Mouse (Mus musculus): Measurements from ENCODE around the gene Syap1. TPM values are rescaled to one million over a fixed set of nuclear protein-coding genes. Genes with fewer than 3 reads are reported as not detected.
"Not testable (repeated sequence)": the region's sequence is repeated elsewhere in the genome, so short reads cannot be mapped to it uniquely, and the experiment has no call there.

Syap1 gene
- polyA plus RNA-seq, 1 experiment from 2014 or later, result 31.3 TPM

- not testable (repeated sequence) for H3K9ac ChIP-seq (ENCODE audit: low read depth, low read length); H3K36me3 ChIP-seq (ENCODE audit: control insufficient read depth, insufficient read depth, low read length); H3K27ac ChIP-seq (ENCODE audit: low read length); H3K9me3 ChIP-seq (ENCODE audit: control insufficient read depth, low read length); H3K4me1 ChIP-seq (ENCODE audit: control insufficient read depth, insufficient read depth, low read length); H3K4me3 ChIP-seq (ENCODE audit: low read length); H3K4me2 ChIP-seq (ENCODE audit: low read depth, low read length); H3K27me3 ChIP-seq (replicated peaks; ENCODE audit: control insufficient read depth, insufficient read depth, low read length)
- ATAC-seq, result peak; percentile 61
- 72% methylated on average over 9 of the region's 25 CpGs for WGBS
Measured at GRCm38 (mm10) chrX:162888575-162889223, 452 bp upstream of the Syap1 start.

DNA sequence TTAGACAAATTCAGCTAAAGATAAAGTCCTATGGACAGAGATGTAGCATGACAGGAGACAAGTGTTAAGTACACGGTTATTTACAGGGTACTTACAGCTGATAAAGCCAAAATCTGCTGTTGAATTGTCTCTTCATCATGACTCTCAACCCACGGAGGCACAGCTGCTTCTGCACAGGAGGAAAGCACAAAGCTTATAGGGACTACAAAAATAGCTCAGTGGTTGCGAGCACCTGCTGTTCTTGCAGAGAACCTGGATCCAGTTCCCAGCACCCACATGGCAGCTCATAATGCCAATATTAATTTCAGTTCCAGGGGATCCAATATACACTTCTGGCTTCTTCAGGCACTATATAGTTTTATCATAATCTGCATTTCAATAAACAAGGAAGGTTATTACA is 10.0 kb downstream of the Syap1 start:
- Histone ChIP-seq H3K27me3 (replicated peaks; ENCODE audit: control insufficient read depth, insufficient read depth, low read length) (no peaks in the 10 kb centered on the region), H3K4me2 (ENCODE audit: low read depth, low read length) (no peak overlapping the region), H3K4me1 (ENCODE audit: control insufficient read depth, insufficient read depth, low read length) (no peaks in the 10 kb centered on the region), H3K9ac (ENCODE audit: low read depth, low read length) (no peak overlapping the region), H3K4me3 (ENCODE audit: low read length) (no peak overlapping the region), H3K36me3 (ENCODE audit: control insufficient read depth, insufficient read depth, low read length) (no peaks in the 10 kb centered on the region), H3K27ac (ENCODE audit: low read length) (no peak overlapping the region), H3K9me3 (ENCODE audit: control insufficient read depth, low read length) (no peaks in the 10 kb centered on the region)
- WGBS, result 90% methylated on average over 3 of the region's 3 CpGs
- no peak for ATAC-seq

- no peak for ATAC-seq
- Histone ChIP-seq H3K27ac (ENCODE audit: low read length) (no peak overlapping the region), H3K4me1 (ENCODE audit: control insufficient read depth, insufficient read depth, low read length) (no peaks in the 10 kb centered on the region), H3K36me3 (ENCODE audit: control insufficient read depth, insufficient read depth, low read length) (no peaks in the 10 kb centered on the region), H3K9ac (ENCODE audit: low read depth, low read length) (no peak overlapping the region), H3K4me3 (ENCODE audit: low read length) (no peak overlapping the region), H3K27me3 (replicated peaks; ENCODE audit: control insufficient read depth, insufficient read depth, low read length) (no peaks in the 10 kb centered on the region), H3K4me2 (ENCODE audit: low read depth, low read length) (no peak overlapping the region), H3K9me3 (ENCODE audit: control insufficient read depth, low read length) (no peaks in the 10 kb centered on the region)
- 91% methylated on average over 2 of the region's 2 CpGs for WGBS
Measured at GRCm38 (mm10) chrX:162873761-162874160, 14.5 kb downstream of the Syap1 start.

DNA sequence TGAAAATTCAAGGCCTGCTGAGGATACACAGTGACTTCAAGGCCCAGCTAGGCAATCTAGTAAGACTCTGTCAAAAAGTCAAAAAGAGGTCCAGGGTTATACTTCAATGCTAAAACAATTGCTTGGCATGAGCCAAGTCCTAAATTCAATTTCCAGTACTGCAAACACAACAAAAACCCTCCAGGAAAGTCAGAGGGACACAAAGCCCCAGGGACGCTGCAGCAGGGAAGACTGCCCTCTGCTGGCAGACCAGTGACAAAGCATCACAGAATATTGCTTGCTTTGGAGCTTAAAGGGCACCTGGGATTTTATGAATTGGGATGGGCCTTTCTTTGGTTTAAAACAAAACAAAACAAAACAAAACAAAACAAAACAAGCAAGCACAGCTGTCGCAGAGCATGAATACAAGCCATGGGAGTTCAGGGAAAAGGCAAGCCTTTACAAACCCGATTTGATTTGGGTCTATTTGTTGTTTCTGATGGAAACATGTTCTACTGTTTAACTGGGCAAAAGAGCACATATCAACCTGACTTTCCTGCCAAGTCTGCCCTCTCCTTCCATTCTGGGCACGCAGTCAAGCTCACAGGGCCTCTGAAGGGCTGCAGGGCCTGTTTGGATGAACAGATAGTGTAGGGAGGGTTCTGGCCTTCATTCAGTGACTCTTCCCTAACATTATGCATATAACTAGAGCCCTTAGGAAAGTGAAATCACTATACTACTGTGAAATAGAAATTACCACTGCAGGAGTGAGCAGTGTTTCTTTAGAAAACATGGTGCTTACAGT is 16.3 kb downstream of the Syap1 start:
- 47% methylated on average over 4 of the region's 4 CpGs for WGBS
- Histone ChIP-seq H3K4me2 (ENCODE audit: low read depth, low read length) (no peak overlapping the region), H3K36me3 (ENCODE audit: control insufficient read depth, insufficient read depth, low read length) (no peaks in the 10 kb centered on the region), H3K27ac (ENCODE audit: low read length) (no peak overlapping the region), H3K4me1 (ENCODE audit: control insufficient read depth, insufficient read depth, low read length) (no peaks in the 10 kb centered on the region), H3K27me3 (replicated peaks; ENCODE audit: control insufficient read depth, insufficient read depth, low read length) (no peaks in the 10 kb centered on the region), H3K9me3 (ENCODE audit: control insufficient read depth, low read length) (no peaks in the 10 kb centered on the region), H3K9ac (ENCODE audit: low read depth, low read length) (no peak overlapping the region), H3K4me3 (ENCODE audit: low read length) (no peak overlapping the region)
- ATAC-seq, result no peak

DNA sequence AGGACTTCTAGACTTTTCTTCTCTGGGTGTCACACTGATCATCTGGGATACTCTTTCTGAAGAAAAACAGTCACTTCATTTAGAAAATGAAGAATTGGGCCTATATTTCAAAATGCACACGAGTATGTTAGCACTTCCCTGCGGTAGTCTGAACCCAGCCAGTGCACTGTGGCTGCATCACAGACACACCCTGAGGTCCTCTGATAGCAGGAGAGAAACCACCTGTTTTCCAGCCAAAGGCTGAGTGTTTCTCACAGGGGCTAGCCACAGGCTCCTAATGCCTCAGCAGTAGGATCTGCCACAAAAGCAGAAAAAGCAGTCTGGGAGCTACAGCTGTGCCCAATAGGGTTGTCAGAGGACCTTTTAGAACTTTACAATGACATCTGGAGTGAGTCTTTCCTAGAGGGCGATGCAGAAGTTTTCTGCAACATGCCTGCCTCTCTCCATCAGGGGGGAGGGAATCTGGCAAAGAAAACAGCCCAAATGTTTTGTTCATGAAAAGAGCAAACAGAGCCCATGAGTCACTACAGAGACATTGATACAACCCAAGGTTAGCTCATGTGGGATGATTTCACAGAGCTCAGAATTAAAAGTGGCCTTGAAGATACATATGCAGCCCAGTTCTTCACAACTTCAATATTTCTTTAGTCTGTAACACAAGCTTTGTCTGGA is 19.8 kb downstream of the Syap1 start:
- H3K27me3 ChIP-seq (replicated peaks; ENCODE audit: control insufficient read depth, insufficient read depth, low read length), result no peaks in the 10 kb centered on the region
- H3K4me3 ChIP-seq (ENCODE audit: low read length), result no peak overlapping the region
- ATAC-seq, result no peak
- H3K36me3 ChIP-seq (ENCODE audit: control insufficient read depth, insufficient read depth, low read length), result no peaks in the 10 kb centered on the region
- no peak overlapping the region for H3K9ac ChIP-seq (ENCODE audit: low read depth, low read length)
- H3K9me3 ChIP-seq (ENCODE audit: control insufficient read depth, low read length), result no peaks in the 10 kb centered on the region
- 64% methylated on average over 3 of the region's 3 CpGs for WGBS
- H3K27ac ChIP-seq (ENCODE audit: low read length), result no peak overlapping the region
- H3K4me1 ChIP-seq (ENCODE audit: control insufficient read depth, insufficient read depth, low read length), result no peaks in the 10 kb centered on the region
- no peak overlapping the region for H3K4me2 ChIP-seq (ENCODE audit: low read depth, low read length)

DNA sequence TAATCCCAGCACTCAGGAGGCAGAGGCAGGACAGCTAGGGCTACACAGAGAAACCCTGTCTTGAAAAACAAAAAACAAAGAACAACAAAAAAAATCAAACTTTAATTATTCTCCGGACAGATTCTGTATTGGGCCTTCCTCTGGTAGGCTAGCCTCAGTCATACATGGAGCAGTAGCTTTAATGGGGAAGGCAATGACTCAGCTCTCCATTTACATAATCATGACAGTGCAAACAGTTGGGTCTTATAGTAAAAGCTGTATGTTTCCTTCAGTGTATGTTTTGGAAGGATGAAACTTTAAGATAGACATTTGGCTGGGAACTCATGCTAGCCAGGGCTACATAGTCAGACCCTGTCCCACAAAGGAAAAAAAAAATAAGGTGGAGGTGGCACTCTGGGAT is 39.6 kb downstream of the Syap1 start:
- 100% methylated on average over 1 of the region's 1 CpGs for WGBS
- H3K4me2 ChIP-seq (ENCODE audit: low read depth, low read length), result no peak overlapping the region

GRCm38 (mm10) chrX:162845531-162845930 is 42.7 kb downstream of the Syap1 start:
- no peak for ATAC-seq
- no peaks in the 10 kb centered on the region for H3K36me3 ChIP-seq (ENCODE audit: control insufficient read depth, insufficient read depth, low read length)
- no peaks in the 10 kb centered on the region for H3K4me1 ChIP-seq (ENCODE audit: control insufficient read depth, insufficient read depth, low read length)
- no peak overlapping the region for H3K27ac ChIP-seq (ENCODE audit: low read length)
- no peak overlapping the region for H3K4me3 ChIP-seq (ENCODE audit: low read length)
- H3K4me2 ChIP-seq (ENCODE audit: low read depth, low read length), result no peak overlapping the region
- WGBS, result 87% methylated on average over 3 of the region's 3 CpGs
- H3K9me3 ChIP-seq (ENCODE audit: control insufficient read depth, low read length), result no peaks in the 10 kb centered on the region
- no peaks in the 10 kb centered on the region; the same call in 1 of the 2 replicates for H3K27me3 ChIP-seq (replicated peaks; ENCODE audit: control insufficient read depth, insufficient read depth, low read length)
- H3K9ac ChIP-seq (ENCODE audit: low read depth, low read length), result no peak overlapping the region

More for the DNA sequence above, 39.6 kb downstream of the Syap1 start:
- no peaks in the 10 kb centered on the region for H3K36me3 ChIP-seq (ENCODE audit: control insufficient read depth, insufficient read depth, low read length)
- H3K27me3 ChIP-seq (replicated peaks; ENCODE audit: control insufficient read depth, insufficient read depth, low read length), result no peaks in the 10 kb centered on the region; the same call in 1 of the 2 replicates
- H3K9me3 ChIP-seq (ENCODE audit: control insufficient read depth, low read length), result no peaks in the 10 kb centered on the region
- no peak overlapping the region for H3K4me3 ChIP-seq (ENCODE audit: low read length)
- H3K9ac ChIP-seq (ENCODE audit: low read depth, low read length), result no peak overlapping the region
- no peaks in the 10 kb centered on the region for H3K4me1 ChIP-seq (ENCODE audit: control insufficient read depth, insufficient read depth, low read length)
- ATAC-seq, result no peak
- H3K27ac ChIP-seq (ENCODE audit: low read length), result no peak overlapping the region

GRCm38 (mm10) chrX:162844447-162845100 is 43.7 kb downstream of the Syap1 start:
- 68% methylated on average over 8 of the region's 8 CpGs for whole genome bisulfite sequencing

DNA sequence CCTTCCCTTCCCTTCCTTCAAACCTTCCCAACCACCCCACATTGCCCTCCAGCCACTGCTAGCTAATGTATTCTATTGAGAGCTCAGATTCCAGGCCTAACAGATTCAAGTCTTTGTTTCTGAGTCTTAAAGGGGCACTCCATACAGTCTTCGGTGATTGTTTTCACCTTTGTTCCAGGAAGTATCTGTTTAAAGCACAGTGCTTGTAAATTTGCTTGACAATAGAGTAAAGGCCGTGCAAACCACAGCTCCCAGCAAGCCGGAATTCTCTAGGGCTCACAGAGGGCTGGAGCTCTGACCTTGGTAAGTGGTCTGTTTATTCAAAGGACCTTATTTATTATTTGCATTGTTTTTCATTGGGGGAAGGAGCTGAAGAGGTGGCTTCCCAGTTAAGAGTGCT is 56.1 kb downstream of the Syap1 start:
- Histone ChIP-seq H3K4me1 (ENCODE audit: control insufficient read depth, insufficient read depth, low read length) (no peaks in the 10 kb centered on the region), H3K4me2 (ENCODE audit: low read depth, low read length) (no peak overlapping the region), H3K4me3 (ENCODE audit: low read length) (no peak overlapping the region), H3K36me3 (ENCODE audit: control insufficient read depth, insufficient read depth, low read length) (no peaks in the 10 kb centered on the region), H3K9me3 (ENCODE audit: control insufficient read depth, low read length) (no peaks in the 10 kb centered on the region), H3K27me3 (replicated peaks; ENCODE audit: control insufficient read depth, insufficient read depth, low read length) (no peaks in the 10 kb centered on the region), H3K27ac (ENCODE audit: low read length) (peak overlapping the region; percentile 20; the same call in 1 of the 2 replicates), H3K9ac (ENCODE audit: low read depth, low read length) (no peak overlapping the region)
- WGBS, result 28% methylated on average over 3 of the region's 3 CpGs
- no peak for ATAC-seq

More at GRCm38 (mm10) chrX:162844447-162845100, 43.7 kb downstream of the Syap1 start:
- no peak overlapping the region for H3K4me3 ChIP-seq (ENCODE audit: low read length)
- no peaks in the 10 kb centered on the region for H3K9me3 ChIP-seq (ENCODE audit: control insufficient read depth, low read length)
- H3K4me2 ChIP-seq (ENCODE audit: low read depth, low read length), result no peak overlapping the region
- no peaks in the 10 kb centered on the region for H3K4me1 ChIP-seq (ENCODE audit: control insufficient read depth, insufficient read depth, low read length)
- H3K36me3 ChIP-seq (ENCODE audit: control insufficient read depth, insufficient read depth, low read length), result no peaks in the 10 kb centered on the region
- no peak for ATAC-seq
- H3K27me3 ChIP-seq (replicated peaks; ENCODE audit: control insufficient read depth, insufficient read depth, low read length), result no peaks in the 10 kb centered on the region; the same call in 1 of the 2 replicates
- no peak overlapping the region for H3K9ac ChIP-seq (ENCODE audit: low read depth, low read length)
- H3K27ac ChIP-seq (ENCODE audit: low read length), result no peak overlapping the region
